Mouse (Mus musculus): Measurements from ENCODE around the gene Atat1.

Atat1 gene

GRCm38 (mm10) chr17:35917143-35917462, 7.2 kb upstream of the Atat1 start:
- DNase-seq = peak; percentile 43

GRCm38 (mm10) chr17:35916297-35917142, 6.6 kb upstream of the Atat1 start, which contains the start of the genes Mrps18b and Ppp1r10:
TSS of gene Mrps18b (minus strand) at chr17:35916389.
TSS of gene Ppp1r10 (plus strand) at chr17:35916434.
- DNase-seq = peak; percentile 99

- no peak for DNase-seq
Measured at GRCm38 (mm10) chr17:35915538-35916296, 5.8 kb upstream of the Atat1 start.

- DNase-seq = no peak
Measured at GRCm38 (mm10) chr17:35914975-35915374, 5.1 kb upstream of the Atat1 start.

DNA sequence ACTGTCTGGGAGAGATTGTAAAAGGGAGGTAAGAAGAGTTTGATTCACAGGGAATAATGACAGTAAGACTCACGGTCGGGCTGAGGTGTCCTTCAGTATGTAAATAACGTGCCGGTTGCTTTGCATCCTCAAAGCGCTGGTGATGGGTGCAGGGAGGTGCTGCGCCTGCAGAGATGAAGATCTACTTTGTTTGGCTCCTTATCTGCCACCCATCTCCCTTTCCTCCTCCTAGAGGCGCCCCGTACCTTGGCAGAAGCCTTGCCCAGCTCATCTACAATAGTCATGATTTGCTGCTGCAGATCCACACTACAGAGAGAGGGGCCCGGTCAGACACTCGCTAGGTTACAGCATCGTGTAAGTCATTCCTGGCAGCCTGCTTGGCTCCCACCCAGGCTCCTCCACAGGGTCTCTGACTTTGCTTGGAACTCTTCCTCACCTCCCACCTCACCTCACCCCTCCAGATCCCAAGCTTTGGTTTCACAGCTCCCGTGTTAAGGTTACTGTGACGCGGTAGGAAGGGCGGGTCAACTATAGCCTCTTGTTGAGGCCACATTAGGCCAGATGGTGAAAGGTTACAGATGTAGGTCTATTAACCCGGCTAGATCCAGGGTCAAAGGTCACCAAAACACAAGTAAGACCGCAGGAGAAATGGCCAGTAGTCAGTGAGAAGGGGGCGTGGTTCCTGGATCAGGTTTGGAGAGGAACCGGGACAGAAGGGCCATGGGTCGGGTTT, 523 bp downstream of the Atat1 start:
- no peak for DNase-seq

- DNase-seq = no peak
Measured at GRCm38 (mm10) chr17:35907609-35908008, 2.3 kb downstream of the Atat1 start.

DNA sequence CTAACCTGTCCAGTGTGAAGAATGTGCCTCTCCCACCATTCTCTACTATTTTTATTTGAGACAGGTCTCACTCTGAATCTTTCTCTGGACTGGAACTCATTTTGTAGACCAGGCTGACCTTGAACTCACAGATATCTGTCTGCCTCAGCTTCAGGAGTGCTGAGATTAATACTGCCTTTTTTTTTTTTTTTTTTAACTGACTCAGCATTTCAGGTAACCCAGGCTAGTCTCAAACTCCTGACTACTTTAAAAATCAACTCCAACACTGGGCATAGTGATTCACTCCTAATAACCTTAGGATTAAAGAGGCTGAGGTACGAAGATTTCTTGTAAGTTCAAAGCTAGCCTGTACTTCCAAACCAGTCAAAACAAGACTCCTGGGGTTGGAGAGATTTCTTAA, 4.3 kb downstream of the Atat1 start:
- no peak for DNase-seq

DNA sequence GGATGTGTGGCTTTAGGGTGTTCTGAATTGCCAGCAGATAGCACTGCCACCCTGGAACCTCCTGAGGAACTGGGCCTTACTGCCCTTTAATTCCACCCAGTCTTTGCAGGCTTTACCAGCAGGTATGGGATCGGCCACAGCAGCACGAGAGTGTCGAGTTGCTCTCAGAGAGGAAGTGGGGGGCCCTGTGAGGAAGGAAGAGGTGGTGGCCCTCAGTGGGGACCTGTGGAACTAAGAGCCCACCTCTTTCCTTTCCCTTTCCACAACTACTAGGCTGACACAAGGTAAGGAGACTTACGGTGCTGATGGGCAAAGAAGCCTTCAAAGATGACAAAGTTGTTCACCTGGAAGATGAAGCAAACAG, 5.9 kb downstream of the Atat1 start:
- DNase-seq = no peak

- DNase-seq = peak; percentile 77
Measured at GRCm38 (mm10) chr17:35903343-35903991, 6.4 kb downstream of the Atat1 start.

- no peak for DNase-seq
Measured at GRCm38 (mm10) chr17:35900636-35901035, 9.2 kb downstream of the Atat1 start.

DNA sequence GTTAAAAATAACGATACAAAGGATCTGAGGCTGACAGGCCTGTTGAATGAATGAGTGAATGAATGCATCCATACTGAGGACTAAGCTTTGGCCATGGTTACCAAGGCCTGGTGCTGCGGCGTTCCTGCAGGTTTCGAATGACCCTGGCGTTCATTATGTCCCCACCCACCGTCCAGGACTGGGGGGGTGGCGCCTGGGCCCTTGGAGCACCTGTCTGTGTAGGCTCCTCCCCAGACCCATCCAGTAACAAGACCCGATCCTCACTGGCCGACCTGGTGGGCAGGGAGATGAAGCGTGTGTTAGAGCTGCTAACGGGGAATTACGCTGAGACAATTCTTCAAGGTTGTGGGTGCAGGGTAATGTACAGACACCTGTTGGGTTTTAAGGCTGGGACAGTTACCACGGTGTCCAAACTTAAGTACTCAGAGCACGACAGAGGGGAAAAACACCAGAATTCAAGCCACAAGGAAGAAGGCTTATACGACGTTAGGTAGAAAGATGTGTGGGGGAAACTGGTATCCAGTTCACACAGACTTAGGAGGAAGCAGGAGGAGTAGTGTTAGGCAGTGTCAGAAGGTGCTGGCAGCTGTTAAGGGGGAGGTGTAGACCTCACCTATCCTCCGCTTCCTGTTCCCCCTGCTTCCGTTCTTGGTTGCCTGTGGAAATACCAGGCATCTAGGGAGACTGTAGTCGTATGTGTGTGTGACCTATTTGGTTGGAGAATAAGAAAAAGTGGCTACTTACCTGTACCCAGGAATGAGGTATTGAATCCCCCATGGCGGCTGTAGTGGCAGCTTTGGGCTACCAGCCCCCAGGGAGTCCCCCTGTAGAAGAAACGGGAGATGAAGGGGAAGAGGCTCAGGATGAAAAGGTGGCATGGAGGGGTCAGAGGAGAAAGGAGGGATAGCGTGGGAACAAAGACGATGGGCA, 12.0 kb downstream of the Atat1 start:
- no peak for DNase-seq

DNA sequence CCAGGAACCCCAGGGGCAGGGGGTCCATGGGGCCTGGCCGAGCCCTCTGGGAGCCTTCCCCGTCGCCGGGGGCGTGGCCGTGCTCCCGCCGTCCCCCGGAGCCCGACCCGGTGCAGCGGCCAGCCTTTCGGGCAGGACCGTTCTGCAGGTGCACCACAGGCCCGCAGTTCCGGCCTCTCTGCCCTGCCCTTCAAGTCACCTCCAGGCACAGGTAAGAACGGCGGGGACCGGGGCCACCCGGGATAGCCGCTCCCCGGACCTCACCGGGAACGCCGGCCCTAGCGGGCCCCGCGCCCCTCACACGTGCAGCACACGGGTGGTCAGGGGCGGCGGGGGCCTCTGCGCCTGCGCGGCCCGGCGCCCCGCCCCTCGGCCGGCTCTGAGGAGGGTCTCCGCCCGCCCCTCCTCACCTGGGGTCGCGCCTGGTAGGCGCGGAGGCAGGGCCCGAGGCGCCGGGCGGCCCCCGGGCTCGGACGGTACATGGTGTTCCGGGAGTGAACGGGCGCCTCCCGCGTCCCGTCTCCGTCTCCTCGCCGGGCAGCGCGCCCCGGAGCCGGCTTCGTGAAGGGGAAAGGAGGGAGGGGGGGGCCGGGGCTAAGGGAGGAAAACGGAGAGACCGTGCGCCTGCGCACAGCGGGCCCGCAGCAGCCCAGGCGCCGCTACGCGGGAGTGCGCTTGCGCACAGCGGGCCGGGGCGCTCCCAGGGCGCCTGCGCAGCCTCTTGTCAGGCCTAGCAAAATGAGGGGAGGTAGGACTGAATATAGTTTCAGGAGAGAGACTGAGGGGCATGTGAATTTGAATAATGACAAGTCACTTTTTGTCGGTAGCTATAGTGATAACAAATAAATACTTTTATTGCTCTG, 12.9 kb downstream of the Atat1 start, which contains the start of gene 2310061I04Rik:
TSS of gene 2310061I04Rik (minus strand) at position 651 of the 863 bp plus-strand sequence.
- peak; percentile 91 for DNase-seq

GRCm38 (mm10) chr17:35887725-35888124, 22.1 kb downstream of the Atat1 start:
- no peak for DNase-seq

DNA sequence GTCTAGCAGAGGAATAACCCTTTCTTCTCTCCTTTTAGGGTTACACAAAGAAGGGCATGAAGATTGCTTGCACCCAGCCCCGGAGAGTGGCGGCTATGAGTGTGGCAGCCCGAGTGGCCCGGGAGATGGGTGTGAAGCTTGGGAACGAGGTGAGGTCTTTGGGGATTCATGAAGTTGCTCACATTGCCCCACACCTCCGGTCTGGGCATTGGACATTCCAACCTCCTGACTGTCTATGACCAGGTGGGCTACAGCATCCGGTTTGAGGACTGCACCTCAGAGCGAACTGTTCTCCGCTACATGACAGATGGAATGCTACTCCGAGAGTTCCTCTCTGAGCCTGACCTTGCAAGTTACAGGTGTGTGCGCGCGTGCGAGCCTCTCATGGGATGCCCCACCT, 26.1 kb downstream of the Atat1 start:
- no peak for DNase-seq

DNA sequence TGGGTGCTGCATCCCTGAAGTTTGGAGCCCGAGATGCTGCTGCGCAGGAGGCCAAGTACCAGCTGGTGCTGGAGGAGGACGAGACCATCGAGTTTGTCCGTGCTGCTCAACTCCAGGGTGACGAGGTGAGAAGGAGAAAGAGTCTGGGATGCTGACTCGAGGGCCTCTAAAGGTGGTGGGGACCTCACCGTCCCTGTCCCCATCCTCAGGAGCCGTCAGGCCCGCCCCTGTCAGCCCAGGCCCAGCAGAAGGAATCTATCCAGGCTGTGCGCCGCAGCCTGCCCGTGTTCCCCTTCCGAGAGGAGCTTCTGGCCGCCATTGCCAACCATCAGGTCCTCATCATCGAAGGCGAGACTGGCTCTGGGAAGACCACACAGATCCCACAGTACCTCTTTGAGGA, 27.0 kb downstream of the Atat1 start:
- no peak for DNase-seq

DNA sequence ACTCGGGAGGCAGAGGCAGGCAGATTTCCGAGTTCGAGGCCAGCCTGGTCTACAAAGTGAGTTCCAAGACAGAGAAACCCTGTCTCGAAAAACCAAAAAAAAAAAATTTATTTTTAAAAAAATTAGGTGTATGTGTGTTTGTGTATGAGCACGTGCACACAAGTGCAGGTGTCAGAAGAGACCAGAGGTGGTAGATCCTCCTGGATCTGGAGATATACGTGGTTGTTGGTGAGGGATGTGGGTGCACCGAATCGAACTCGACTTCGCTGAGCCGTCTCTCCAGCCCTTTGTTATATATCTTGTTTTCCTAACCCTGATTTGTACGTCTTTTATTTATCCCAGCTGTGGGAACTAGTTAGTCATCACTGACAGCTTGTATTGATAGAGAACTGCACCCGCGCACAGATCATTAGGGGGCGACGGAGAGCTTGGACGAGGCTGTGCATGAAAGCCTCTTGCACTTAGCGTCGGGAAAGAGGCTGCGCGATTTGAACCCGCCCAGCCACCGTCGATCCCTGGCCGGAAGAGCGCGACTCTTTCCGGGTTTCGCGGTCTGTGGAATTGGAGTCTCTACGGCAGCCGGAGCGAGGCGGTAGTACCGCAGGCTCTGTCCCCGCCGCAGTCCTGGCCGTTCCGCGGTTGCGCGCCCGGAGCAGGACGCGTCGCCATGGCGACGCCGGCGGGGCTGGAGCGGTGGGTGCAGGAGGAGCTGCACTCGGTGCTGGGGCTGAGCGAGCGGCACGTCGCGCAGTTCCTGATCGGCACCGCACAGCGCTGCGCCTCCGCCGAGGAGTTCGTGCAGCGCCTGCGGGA, 30.4 kb downstream of the Atat1 start, which contains the start of gene Dhx16:
TSS of gene Dhx16 (plus strand) at position 575 of the 813 bp plus-strand sequence.
- DNase-seq = peak; percentile 97

- DNase-seq = no peak
Measured at GRCm38 (mm10) chr17:35874721-35875120, 35.2 kb downstream of the Atat1 start.

DNA sequence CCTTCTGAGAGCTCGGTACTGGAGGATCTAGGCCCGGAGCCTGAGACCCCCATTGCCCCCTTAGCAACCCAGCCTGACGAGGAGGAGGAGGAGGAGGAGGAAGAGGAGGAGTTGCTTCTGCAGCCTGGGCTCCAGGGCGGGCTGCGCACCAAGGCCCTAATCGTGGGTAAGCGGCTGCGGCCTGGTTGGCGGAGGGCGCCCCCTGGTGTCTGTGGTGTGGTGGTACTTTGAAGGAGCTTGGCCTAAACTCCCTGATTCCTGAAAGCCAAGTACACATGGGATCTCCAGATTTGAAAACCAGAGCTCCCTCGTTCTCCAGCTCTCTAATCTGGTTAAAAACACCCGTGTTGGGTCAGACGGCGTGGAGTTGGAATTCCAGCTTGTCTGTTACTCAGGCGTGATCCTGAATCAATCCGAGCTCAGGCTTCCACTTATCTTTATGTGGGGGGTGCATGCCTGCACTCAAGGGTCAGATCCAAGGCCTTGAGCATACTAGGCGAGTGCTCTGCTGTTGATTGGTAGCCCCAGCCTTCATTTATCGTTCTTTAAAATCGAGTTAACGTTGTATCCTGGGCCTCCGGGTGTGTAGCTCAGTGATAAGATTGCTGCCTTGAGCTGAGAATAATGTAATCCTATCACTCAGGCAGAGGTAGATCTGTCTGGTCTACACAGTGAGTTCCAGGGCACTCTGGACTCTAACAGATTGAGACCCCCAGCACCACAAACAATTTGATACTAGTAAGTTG, 35.9 kb downstream of the Atat1 start:
- DNase-seq = peak; percentile 92

All from lung, postnatal 14 days (tissue).